Mouse (Mus musculus) stomach, embryonic 14.5 days (tissue): Measurements from ENCODE around the gene B3galt4. TPM values are rescaled to one million over a fixed set of nuclear protein-coding genes. Genes with fewer than 3 reads are reported as not detected.
A peak's percentile ranks its signal among the peaks of the same experiment; 100 is the strongest.
"Not testable (repeated sequence)": the region's sequence is repeated elsewhere in the genome, so short reads cannot be mapped to it uniquely, and the experiment has no call there.

Experiments
- ATAC-seq: fragments of 200-750 bp; cut with Nextera tagmentation; 2 replicates; pipeline ENCODE4 v1.8.0; 2017; ENCODE audit warnings: low read depth, moderate TSS enrichment; ENCODE audit not compliant: insufficient number of reproducible peaks, insufficient read depth, low FRiP score
- H3K27ac ChIP-seq: fragments of 300-500 bp; sonication (generic); 2 replicates; pipeline ENCODE4 v1.5.1; 2014; ENCODE audit warnings: mild to moderate bottlenecking, low read length, moderate library complexity, mixed read lengths
- H3K27me3 ChIP-seq: fragments of 300-500 bp; sonication (generic); 2 replicates; pipeline ENCODE4 v1.6.1; 2014; ENCODE audit warnings: low read length, control low read depth, mixed read lengths; ENCODE audit not compliant: control insufficient read depth, insufficient read depth
- H3K36me3 ChIP-seq: fragments of 300-500 bp; sonication (generic); 2 replicates; pipeline ENCODE4 v1.6.1; 2014; ENCODE audit warnings: mild to moderate bottlenecking, control low read depth, low read length, moderate library complexity, mixed read lengths; ENCODE audit not compliant: control insufficient read depth, insufficient read depth
- H3K4me1 ChIP-seq: fragments of 300-500 bp; sonication (generic); 2 replicates; pipeline ENCODE4 v1.6.1; 2014; ENCODE audit warnings: low read length, control low read depth, mixed read lengths; ENCODE audit not compliant: control insufficient read depth, insufficient read depth
- H3K4me2 ChIP-seq: fragments of 300-500 bp; sonication (generic); replicated peaks from 2 replicates; pipeline ENCODE4 v1.6.1; 2014; ENCODE audit warnings: low read depth, low read length, control low read depth
- H3K4me3 ChIP-seq: fragments of 300-500 bp; sonication (generic); 2 replicates; pipeline ENCODE4 v1.5.1; 2014; ENCODE audit warnings: low read depth, low read length, control low read depth
- H3K9ac ChIP-seq: fragments of 300-500 bp; sonication (generic); replicated peaks from 2 replicates; pipeline ENCODE4 v1.6.1; 2014; ENCODE audit warnings: low read depth, mild to moderate bottlenecking, control low read depth, low read length, moderate library complexity, mixed read lengths
- H3K9me3 ChIP-seq: fragments of 300-500 bp; sonication (generic); 2 replicates; pipeline ENCODE4 v1.6.1; 2016; ENCODE audit warnings: low read depth, low read length, control low read depth; ENCODE audit not compliant: control insufficient read depth
- WGBS: fragments of 180-500 bp; shearing (Covaris S2); extraction: QIAGEN DNeasy Blood & Tissue Kit; methylation state at CpG from one replicate; pipeline ENCODE4 v1.1.7; 2014; 5-methylcytosine and 5-hydroxymethylcytosine counted together
- polyA plus RNA-seq: library from polyadenylated mRNA; unstranded; fragments of >200 nt; fragmentation: Nextera tagmentation; extraction: Ambion mirVana; gene quantifications from 2 replicates; pipeline ENCODE4 v1.2.1, GENCODE M21; 2014

B3galt4 gene
- polyA plus RNA-seq, 1 experiment from 2014 or later, result 2.9 TPM

GRCm38 (mm10) chr17:33991788-33992664, 40.7 kb upstream of the B3galt4 start:
- Histone ChIP-seq H3K27ac (no peak overlapping the region), H3K9ac (no peak overlapping the region), H3K4me3 (no peak overlapping the region), H3K4me2 (no peak overlapping the region), H3K36me3 (no peaks in the 10 kb centered on the region), H3K27me3 (no peaks in the 10 kb centered on the region), H3K4me1 (no peaks in the 10 kb centered on the region), H3K9me3 (no peaks in the 10 kb centered on the region)
- no peak for ATAC-seq
- 30% methylated on average over 10 of the region's 10 CpGs for WGBS

GRCm38 (mm10) chr17:33982136-33982535, 30.8 kb upstream of the B3galt4 start:
- H3K27ac ChIP-seq, H3K9ac ChIP-seq, H3K9me3 ChIP-seq, H3K4me3 ChIP-seq, ATAC-seq, H3K4me1 ChIP-seq, H3K36me3 ChIP-seq: not testable (repeated sequence)
- peaks cover 17% of the 10 kb centered on the region for H3K27me3 ChIP-seq
- H3K4me2 ChIP-seq, result 0 out of 2 replicates have a peak overlapping the region, but pooled peaks have one; percentile 46
- 12% methylated on average over 8 of the region's 8 CpGs for WGBS

GRCm38 (mm10) chr17:33981192-33981909, 30.1 kb upstream of the B3galt4 start:
- peak overlapping the region; percentile 78 for H3K27ac ChIP-seq
- 1% methylated on average over 27 of the region's 27 CpGs for WGBS
- not testable (repeated sequence) for H3K9me3 ChIP-seq, H3K36me3 ChIP-seq, H3K9ac ChIP-seq, H3K4me1 ChIP-seq
- peak overlapping the region; percentile 46 for H3K4me2 ChIP-seq
- H3K4me3 ChIP-seq, result peak overlapping the region; percentile 37
- H3K27me3 ChIP-seq, result peaks cover 17% of the 10 kb centered on the region
- ATAC-seq, result peak; percentile 84

- H3K4me2 ChIP-seq, result no peak overlapping the region
- H3K27ac ChIP-seq, result no peak overlapping the region
- peaks cover 4% of the 10 kb centered on the region; the same call in 1 of the 2 replicates for H3K4me1 ChIP-seq
- H3K27me3 ChIP-seq, result peaks cover 17% of the 10 kb centered on the region
- no peaks in the 10 kb centered on the region for H3K9me3 ChIP-seq
- no peak overlapping the region for H3K4me3 ChIP-seq
- 74% methylated on average over 19 of the region's 19 CpGs for WGBS
- no peaks in the 10 kb centered on the region for H3K36me3 ChIP-seq
- no peak overlapping the region for H3K9ac ChIP-seq
- no peak for ATAC-seq
Observed at GRCm38 (mm10) chr17:33980181-33981035, 29.1 kb upstream of the B3galt4 start.

GRCm38 (mm10) chr17:33979512-33980050, 28.3 kb upstream of the B3galt4 start:
- Histone ChIP-seq H3K9ac (no peak overlapping the region), H3K27ac (no peak overlapping the region), H3K36me3 (no peaks in the 10 kb centered on the region), H3K4me1 (peaks cover 4% of the 10 kb centered on the region; the same call in 1 of the 2 replicates), H3K9me3 (no peaks in the 10 kb centered on the region), H3K27me3 (peaks cover 17% of the 10 kb centered on the region), H3K4me3 (no peak overlapping the region), H3K4me2 (no peak overlapping the region)
- ATAC-seq, result no peak
- WGBS, result 66% methylated on average over 6 of the region's 6 CpGs

- WGBS, result under 1% methylated on average over 16 of the region's 17 CpGs
- H3K36me3 ChIP-seq, result no peaks in the 10 kb centered on the region
- peak overlapping the region; percentile 29 for H3K4me3 ChIP-seq
- H3K9ac ChIP-seq, result 0 out of 2 replicates have a peak overlapping the region, but pooled peaks have one; percentile 25
- H3K27me3 ChIP-seq, result peaks cover 17% of the 10 kb centered on the region
- H3K27ac ChIP-seq, result no peak overlapping the region
- H3K9me3 ChIP-seq, result no peaks in the 10 kb centered on the region
- peak; percentile 75 for ATAC-seq
- H3K4me1 ChIP-seq, result peaks cover 4% of the 10 kb centered on the region; the same call in 1 of the 2 replicates
- peak overlapping the region; percentile 59 for H3K4me2 ChIP-seq
Observed at GRCm38 (mm10) chr17:33978631-33979031, 27.3 kb upstream of the B3galt4 start.

GRCm38 (mm10) chr17:33977861-33978557, 26.7 kb upstream of the B3galt4 start:
- 0 out of 2 replicates have a peak overlapping the region, but pooled peaks have one; percentile 25 for H3K9ac ChIP-seq

More at GRCm38 (mm10) chr17:33977861-33978557, 26.7 kb upstream of the B3galt4 start:
- Histone ChIP-seq H3K36me3 (no peaks in the 10 kb centered on the region), H3K4me1 (peaks cover 4% of the 10 kb centered on the region; the same call in 1 of the 2 replicates), H3K9me3 (no peaks in the 10 kb centered on the region), H3K4me3 (peak overlapping the region; percentile 29), H3K27ac (no peak overlapping the region), H3K4me2 (peak overlapping the region; percentile 59), H3K27me3 (peaks cover 17% of the 10 kb centered on the region)
- ATAC-seq, result no peak
- 2% methylated on average over 57 of the region's 57 CpGs for WGBS
